Mouse (Mus musculus) urinary bladder, adult 18-20 months (tissue): Measurements from ENCODE around the gene Atp2c2.

ENCODE experiments used
- DNase-seq, 2 experiments: peaks; one replicate each; pipeline ENCODE4 v3.0.0; 2022; ENCODE audit warnings: low spot score in 2 of 2, mixed read lengths in 2 of 2

Atp2c2 gene

GRCm38 (mm10) chr8:119784676-119785075 is 84.9 kb downstream of the Atp2c2 start:
- DNase-seq = no peak

- DNase-seq = no peak
Observed at GRCm38 (mm10) chr8:119785764-119786405, 86.1 kb downstream of the Atp2c2 start.

- DNase-seq = no peak
Observed at GRCm38 (mm10) chr8:119786871-119787270, 87.1 kb downstream of the Atp2c2 start.

GRCm38 (mm10) chr8:119787341-119787740 is 87.5 kb downstream of the Atp2c2 start:
- no peak for DNase-seq

GRCm38 (mm10) chr8:119788607-119789381 is 89.0 kb downstream of the Atp2c2 start:
- no peak for DNase-seq

- DNase-seq = no peak
Observed at GRCm38 (mm10) chr8:119789581-119789980, 89.8 kb downstream of the Atp2c2 start.

GRCm38 (mm10) chr8:119791804-119792704 is 92.2 kb downstream of the Atp2c2 start:
- DNase-seq = no peak

GRCm38 (mm10) chr8:119794689-119795088 is 94.9 kb downstream of the Atp2c2 start:
- no peak for DNase-seq

- DNase-seq = no peak
Observed at GRCm38 (mm10) chr8:119795651-119796050, 95.8 kb downstream of the Atp2c2 start.

- no peak for DNase-seq
Observed at GRCm38 (mm10) chr8:119798170-119798964, 98.6 kb downstream of the Atp2c2 start.

GRCm38 (mm10) chr8:119798965-119799264 is 99.1 kb downstream of the Atp2c2 start:
- no peak for DNase-seq

- DNase-seq = no peak
Observed at GRCm38 (mm10) chr8:119801168-119801567, 101.4 kb downstream of the Atp2c2 start.

- DNase-seq = no peak
Observed at GRCm38 (mm10) chr8:119802592-119802991, 102.8 kb downstream of the Atp2c2 start.

- no peak for DNase-seq
Observed at GRCm38 (mm10) chr8:119805275-119805674, 105.5 kb downstream of the Atp2c2 start.

GRCm38 (mm10) chr8:119806422-119807263 is 106.8 kb downstream of the Atp2c2 start:
- DNase-seq = no peak
